Mouse (Mus musculus): ENCODE measurements at regions not wholly inside any gene's neighbourhood (a gene's known extent, or its start where the extent isn't known, plus 50 kb on each side); places are given as distances from the start of the nearest gene placed in this dataset.
A peak's percentile ranks its signal among the peaks of the same experiment; 100 is the strongest.
"Not testable (repeated sequence)": the region's sequence is repeated elsewhere in the genome, so short reads cannot be mapped to it uniquely, and the experiment has no call there.

- H3K4me3 ChIP-seq (ENCODE audit: insufficient read depth, low read length); H3K27ac ChIP-seq (ENCODE audit: insufficient read depth, low read length); H3K4me1 ChIP-seq (ENCODE audit: control insufficient read depth, insufficient read depth, low read length): not testable (repeated sequence)
Observed at GRCm38 (mm10) chrX:135112109-135112508, 65.3 kb downstream of the Gm15023 start.

GRCm38 (mm10) chrX:135110866-135111265, 66.6 kb downstream of the Gm15023 start:
- not testable (repeated sequence) for H3K4me3 ChIP-seq (ENCODE audit: insufficient read depth, low read length); H3K27ac ChIP-seq (ENCODE audit: insufficient read depth, low read length); H3K4me1 ChIP-seq (ENCODE audit: control insufficient read depth, insufficient read depth, low read length)

GRCm38 (mm10) chrX:135101594-135101993, 75.8 kb downstream of the Gm15023 start:
- no peaks in the 10 kb centered on the region for H3K4me1 ChIP-seq (ENCODE audit: control insufficient read depth, insufficient read depth, low read length)
- TF ChIP-seq POLR2A (IDR thresholded peaks at IDR 0.05; ENCODE audit: low read depth, low read length) (no peak), CTCF (IDR thresholded peaks at IDR 0.05; ENCODE audit: borderline replicate concordance, insufficient read depth, low read length) (no peak)
- no peak overlapping the region for H3K4me3 ChIP-seq (ENCODE audit: insufficient read depth, low read length)
- H3K27ac ChIP-seq (ENCODE audit: insufficient read depth, low read length), result no peak overlapping the region

- Histone ChIP-seq H3K4me3 (ENCODE audit: insufficient read depth, low read length) (no peak overlapping the region), H3K27ac (ENCODE audit: insufficient read depth, low read length) (no peak overlapping the region), H3K4me1 (ENCODE audit: control insufficient read depth, insufficient read depth, low read length) (no peaks in the 10 kb centered on the region)
- TF ChIP-seq POLR2A (IDR thresholded peaks at IDR 0.05; ENCODE audit: low read depth, low read length) (no peak), CTCF (IDR thresholded peaks at IDR 0.05; ENCODE audit: borderline replicate concordance, insufficient read depth, low read length) (no peak)
Observed at GRCm38 (mm10) chrX:135098101-135098500, 79.3 kb downstream of the Gm15023 start.

GRCm38 (mm10) chrX:135096206-135096605, 81.2 kb downstream of the Gm15023 start:
- Histone ChIP-seq H3K4me1 (ENCODE audit: control insufficient read depth, insufficient read depth, low read length) (no peaks in the 10 kb centered on the region), H3K27ac (ENCODE audit: insufficient read depth, low read length) (no peak overlapping the region), H3K4me3 (ENCODE audit: insufficient read depth, low read length) (no peak overlapping the region)
- TF ChIP-seq CTCF (IDR thresholded peaks at IDR 0.05; ENCODE audit: borderline replicate concordance, insufficient read depth, low read length), result no peak
- no peak for TF ChIP-seq POLR2A (IDR thresholded peaks at IDR 0.05; ENCODE audit: low read depth, low read length)

GRCm38 (mm10) chrX:135091074-135091473, 82.1 kb upstream of the Zmat1 start:
- not testable (repeated sequence) for H3K4me3 ChIP-seq (ENCODE audit: insufficient read depth, low read length); H3K4me1 ChIP-seq (ENCODE audit: control insufficient read depth, insufficient read depth, low read length); H3K27ac ChIP-seq (ENCODE audit: insufficient read depth, low read length)
- TF ChIP-seq CTCF (IDR thresholded peaks at IDR 0.05; ENCODE audit: borderline replicate concordance, insufficient read depth, low read length), result peak; percentile 78; the same call in 1 of the 2 replicates

- not testable (repeated sequence) for H3K4me1 ChIP-seq (ENCODE audit: control insufficient read depth, insufficient read depth, low read length); H3K27ac ChIP-seq (ENCODE audit: insufficient read depth, low read length); H3K4me3 ChIP-seq (ENCODE audit: insufficient read depth, low read length)
Observed at GRCm38 (mm10) chrX:135087068-135087579, 78.1 kb upstream of the Zmat1 start.

- not testable (repeated sequence) for H3K27ac ChIP-seq (ENCODE audit: insufficient read depth, low read length); H3K4me1 ChIP-seq (ENCODE audit: control insufficient read depth, insufficient read depth, low read length); H3K4me3 ChIP-seq (ENCODE audit: insufficient read depth, low read length)
Observed at GRCm38 (mm10) chrX:135086564-135086963, 77.6 kb upstream of the Zmat1 start.

- H3K4me1 ChIP-seq (ENCODE audit: control insufficient read depth, insufficient read depth, low read length); H3K4me3 ChIP-seq (ENCODE audit: insufficient read depth, low read length); H3K27ac ChIP-seq (ENCODE audit: insufficient read depth, low read length): not testable (repeated sequence)
Observed at GRCm38 (mm10) chrX:135085770-135086553, 77.0 kb upstream of the Zmat1 start.

- TF ChIP-seq CTCF (IDR thresholded peaks at IDR 0.05; ENCODE audit: borderline replicate concordance, insufficient read depth, low read length) (no peak), POLR2A (IDR thresholded peaks at IDR 0.05; ENCODE audit: low read depth, low read length) (no peak)
- Histone ChIP-seq H3K27ac (ENCODE audit: insufficient read depth, low read length) (no peak overlapping the region), H3K4me3 (ENCODE audit: insufficient read depth, low read length) (no peak overlapping the region), H3K4me1 (ENCODE audit: control insufficient read depth, insufficient read depth, low read length) (no peaks in the 10 kb centered on the region)
Observed at GRCm38 (mm10) chrX:135080380-135081158, 71.6 kb upstream of the Zmat1 start.

- Histone ChIP-seq H3K4me3 (ENCODE audit: insufficient read depth, low read length) (no peak overlapping the region), H3K4me1 (ENCODE audit: control insufficient read depth, insufficient read depth, low read length) (no peaks in the 10 kb centered on the region), H3K27ac (ENCODE audit: insufficient read depth, low read length) (no peak overlapping the region)
- TF ChIP-seq POLR2A (IDR thresholded peaks at IDR 0.05; ENCODE audit: low read depth, low read length), result no peak
Observed at GRCm38 (mm10) chrX:135079388-135079787, 70.4 kb upstream of the Zmat1 start.

Data from embryonic fibroblast, embryonic 13.5 days (primary cell).